Mouse (Mus musculus) CD4-positive helper T cell, adult 2 months (primary cell): ENCODE results near the gene Zfp94.

Experiments
- DNase-seq: peaks from one replicate; pipeline ENCODE4 v3.0.0-alpha.2; 2012; ENCODE audit warnings: low read depth, missing footprints, low spot score

Gene Zfp94

DNA sequence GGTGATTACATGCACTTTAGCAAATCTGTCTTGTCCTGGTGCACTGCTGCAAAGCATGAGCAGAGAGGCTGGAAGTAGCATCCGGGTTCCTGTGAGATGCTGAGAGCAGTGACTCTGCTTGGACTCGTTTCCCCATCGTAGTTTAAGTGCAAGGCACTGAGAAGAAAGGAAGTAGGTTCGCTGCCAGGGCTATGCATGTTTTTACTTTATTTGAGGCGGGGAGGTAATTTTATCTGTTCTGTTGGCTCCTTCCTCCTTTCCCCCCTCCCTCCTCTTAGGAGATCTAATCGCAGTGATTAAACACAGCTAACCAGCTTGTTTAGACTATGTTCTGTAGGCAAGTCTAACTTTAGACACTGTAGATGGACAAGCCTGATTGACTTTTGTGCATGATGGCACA lies 2.5 kb upstream of the Zfp94 start:
- peak; percentile 10 for DNase-seq

DNA sequence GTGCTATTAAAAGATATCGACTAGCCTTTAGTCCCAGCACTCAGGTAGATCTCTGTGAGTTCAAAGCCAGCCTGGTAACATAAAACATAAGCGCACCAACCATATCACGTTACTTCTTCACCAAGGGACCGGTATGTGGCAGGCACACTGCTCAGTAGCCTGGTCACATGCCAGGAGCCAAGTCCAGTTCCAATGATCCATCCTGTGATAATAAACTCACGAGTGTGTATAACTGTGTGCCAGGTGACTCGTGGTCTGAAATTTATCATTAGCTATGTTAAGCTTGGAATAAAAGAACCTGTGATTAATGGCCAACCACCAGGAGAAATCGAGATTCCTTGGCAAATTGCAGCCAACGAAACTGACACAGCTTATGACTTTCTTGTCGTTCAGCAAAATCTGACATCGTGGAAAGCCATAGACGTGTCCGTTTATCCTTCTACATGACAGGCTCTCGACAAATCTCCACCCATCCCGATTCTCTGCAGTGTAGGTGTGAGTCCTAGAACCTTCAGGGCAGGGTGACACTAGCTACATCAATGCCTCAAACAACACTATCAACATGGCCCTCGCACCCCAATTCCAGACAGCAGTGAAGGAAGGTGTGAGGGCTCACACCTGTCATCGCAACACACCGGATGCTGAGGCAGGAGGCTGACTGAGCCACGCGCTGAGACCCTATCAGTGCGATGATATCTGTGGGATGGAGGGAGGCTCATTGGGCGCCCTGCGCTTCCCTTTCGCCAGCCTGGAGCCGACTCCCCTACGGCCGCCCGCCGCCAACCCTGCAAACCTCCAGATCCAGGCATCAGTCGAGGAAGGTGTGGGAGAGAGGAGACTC lies 520 bp downstream of the Zfp94 start:
- DNase-seq, result no peak

DNA sequence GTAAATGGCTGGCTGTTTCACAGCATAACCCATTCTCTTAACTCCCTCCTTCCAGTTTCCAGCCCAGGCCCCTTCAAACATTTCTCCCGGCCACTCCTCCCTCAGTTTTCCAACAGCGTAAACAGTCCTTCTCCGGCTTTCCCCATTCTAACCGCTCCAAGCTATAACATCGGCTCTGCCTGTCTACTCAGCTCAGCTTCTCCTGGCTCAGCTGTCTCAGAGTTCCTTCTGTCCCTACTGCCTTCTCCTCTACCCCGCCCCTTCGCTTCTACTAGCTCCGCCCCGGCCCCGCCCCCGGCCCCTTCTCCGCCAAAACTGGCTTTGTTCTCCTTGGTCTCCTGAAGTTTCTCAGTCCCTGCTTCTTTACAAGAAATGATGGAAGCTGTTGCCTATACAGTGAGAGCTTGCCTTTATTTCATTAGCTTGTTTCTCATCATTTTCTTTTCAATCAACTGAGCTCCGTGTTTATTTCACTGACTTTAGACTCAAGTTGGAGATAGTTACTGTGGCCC lies 15.6 kb downstream of the Zfp94 start, which contains the start of gene Zfp61:
Gene Zfp61, minus strand, starts transcription at position 462 of the 512 bp plus-strand sequence.
- peak; percentile 39 for DNase-seq

DNA sequence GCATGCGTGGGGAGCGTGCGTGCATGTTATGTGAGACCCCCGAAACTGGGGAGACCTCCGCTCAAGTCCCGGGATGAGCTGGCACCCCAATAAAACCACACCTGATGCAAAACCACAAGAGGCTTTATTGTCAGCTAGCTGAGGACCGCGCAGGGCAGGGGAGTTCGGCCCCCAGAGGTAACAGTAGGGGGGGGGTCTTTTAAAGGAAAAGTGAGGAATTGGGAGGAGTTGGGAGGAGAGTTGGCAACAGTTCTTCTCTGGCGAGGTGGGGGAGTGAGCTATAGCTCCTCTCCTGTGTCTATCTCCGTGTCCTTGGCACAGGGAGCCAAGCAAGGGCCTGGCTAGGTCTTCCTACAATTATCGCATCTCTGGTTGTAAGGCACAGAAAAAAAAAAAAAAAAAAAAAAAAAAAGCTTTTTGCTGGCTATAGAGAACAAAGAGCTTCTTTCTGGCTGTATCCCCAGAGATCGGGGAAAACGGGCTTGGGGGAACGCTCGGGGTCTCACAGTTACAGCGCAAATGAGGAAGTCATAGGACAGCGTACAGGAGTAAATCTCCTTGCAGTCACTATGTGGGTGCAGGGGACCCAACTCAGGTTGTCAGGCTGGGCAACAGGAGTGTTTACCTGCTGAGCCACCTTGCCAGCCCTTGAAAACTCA lies 16.5 kb downstream of the Zfp94 start:
- DNase-seq, result peak; percentile 8

DNA sequence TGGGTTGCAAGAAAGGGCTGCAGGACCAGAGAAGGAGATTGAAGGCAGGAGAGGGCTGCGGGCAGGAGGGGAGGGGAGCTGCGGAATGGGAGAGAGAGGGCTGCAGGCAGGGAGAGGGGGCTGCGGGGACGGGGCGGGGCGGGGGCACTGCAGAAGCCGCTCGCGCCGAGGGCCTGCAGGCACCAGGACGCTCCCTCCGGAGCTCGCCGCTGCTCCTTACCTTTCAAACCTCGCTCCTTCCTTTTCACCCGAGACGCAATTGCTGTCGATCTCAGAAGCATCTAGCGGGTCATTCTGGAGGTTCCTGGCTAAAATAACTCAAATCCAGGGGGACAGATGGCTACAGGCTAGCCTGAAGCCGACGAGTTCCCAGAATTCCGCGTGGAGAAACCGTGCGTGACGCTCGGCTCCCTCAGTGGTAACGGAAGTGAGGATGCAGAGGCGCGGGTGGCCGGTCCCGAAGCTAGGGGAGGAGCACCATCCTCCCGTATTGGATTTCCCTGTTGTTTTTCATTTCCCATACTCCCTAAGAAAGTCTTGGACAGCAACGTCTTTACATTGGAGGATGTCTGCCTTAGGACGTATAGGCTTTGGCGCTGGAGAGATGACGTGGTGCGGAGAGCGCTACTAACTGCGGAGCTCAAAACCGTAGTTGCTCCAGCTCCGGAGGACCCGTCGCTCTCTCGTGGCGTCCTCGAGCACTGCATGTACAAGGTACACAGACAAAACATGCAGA lies 17.3 kb downstream of the Zfp94 start:
- peak; percentile 84 for DNase-seq

DNA sequence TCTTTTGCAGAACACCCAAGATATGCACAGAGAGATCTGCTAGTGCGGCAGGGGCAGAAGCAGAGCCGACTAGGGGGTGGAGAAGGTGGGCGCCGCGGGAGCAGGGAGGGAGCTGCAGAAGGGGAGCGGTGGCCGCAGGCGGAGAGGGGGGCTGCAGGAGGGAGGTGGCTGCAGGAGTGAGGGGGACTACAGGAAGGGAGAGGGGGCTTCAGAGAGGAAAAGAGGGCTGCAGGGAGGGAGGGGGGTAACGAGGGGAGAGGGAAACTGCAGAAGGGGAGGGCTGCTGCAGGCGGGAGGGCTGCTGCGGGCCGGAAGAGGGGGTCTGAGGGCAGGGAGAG lies 17.9 kb downstream of the Zfp94 start:
- no peak for DNase-seq

DNA sequence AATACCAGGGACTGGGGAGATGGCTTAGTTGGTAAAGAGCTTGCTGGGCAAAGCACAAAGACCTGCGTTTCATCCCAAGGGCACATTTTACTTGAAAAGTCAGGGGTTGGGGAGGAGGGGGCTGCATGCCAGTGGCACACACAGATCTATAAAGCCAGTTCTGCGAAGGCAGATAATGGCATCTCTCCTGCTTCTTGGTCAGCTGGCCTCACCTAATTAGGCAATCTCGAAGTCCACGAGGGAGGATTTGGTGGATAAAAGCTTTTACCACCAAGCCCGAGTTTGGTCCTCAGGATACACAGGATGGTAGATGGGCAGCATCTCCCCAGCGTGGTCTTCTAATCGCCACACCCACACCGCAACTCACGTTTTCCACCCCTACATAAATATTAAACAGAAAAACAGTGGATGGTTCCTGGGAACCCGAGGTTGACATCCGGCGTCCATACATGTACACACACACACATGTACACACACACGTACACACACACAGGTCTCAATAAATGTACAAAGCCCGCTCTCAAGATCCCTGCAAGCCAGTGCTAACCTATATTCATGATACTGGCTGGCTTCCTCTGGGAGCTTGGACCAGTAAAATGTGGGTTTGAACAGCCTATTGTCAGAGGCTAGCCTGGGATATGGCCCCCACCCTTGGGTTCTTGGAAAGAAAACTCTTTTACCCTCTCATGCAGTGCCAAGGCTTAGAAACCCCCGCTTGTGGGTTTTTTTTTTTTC lies 18.9 kb downstream of the Zfp94 start:
- DNase-seq, result no peak

DNA sequence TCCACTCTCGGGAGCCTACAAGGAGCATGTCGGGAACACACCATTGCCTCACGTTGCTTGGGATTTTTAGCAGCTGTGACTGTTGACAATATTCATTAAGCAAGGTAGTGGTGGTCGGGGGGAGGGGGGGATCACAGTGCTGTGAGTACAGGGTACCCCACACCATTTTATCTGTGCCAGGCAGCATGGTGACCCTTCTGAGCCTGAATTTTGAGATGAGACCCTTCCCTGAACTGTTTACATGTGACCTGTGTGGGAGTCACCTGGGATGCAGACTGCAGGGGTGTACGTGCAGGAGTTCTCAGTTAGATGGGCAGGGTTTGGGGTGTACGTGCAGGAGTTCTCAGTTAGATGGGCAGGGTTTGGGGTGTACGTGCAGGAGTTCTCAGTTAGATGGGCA lies 20.1 kb downstream of the Zfp94 start:
- DNase-seq, result no peak

DNA sequence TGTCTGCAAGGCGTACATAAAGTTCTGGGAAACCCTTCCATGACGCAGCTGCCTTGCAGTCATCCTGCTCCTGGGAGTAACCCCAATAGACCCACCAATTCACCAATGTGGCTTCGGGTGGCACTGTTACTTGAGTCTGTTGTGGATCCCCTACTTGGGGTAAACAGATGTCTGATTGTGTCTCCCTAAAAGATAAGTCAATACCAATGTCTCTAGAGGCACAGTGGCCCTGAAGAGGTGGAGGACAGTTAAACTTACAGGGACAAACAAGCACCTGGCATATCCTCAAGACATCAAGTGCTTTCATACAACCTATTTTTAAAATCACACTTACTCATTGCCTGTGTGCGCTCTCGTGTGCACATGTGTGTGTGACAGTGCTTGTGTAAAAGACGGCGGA lies 21.1 kb downstream of the Zfp94 start:
- DNase-seq, result no peak

DNA sequence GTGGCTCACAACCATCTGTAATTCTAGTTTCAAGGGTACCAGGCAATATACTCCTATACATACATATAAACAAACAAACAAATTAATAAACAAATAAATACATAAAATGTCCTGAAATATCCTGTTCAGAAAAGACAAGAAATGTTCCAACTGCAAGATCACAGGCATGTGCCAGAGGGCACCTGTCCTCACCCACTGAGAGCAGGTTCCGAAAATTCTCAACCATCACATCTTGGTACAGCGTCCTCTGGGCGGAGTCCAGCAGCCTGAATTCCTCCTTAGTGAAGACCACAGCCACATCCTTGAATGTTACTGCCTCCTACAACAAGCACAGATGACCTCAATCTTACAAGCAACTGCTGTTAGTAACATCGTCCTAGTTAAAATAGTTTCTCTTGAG lies 21.7 kb downstream of the Zfp94 start:
- DNase-seq, result no peak

DNA sequence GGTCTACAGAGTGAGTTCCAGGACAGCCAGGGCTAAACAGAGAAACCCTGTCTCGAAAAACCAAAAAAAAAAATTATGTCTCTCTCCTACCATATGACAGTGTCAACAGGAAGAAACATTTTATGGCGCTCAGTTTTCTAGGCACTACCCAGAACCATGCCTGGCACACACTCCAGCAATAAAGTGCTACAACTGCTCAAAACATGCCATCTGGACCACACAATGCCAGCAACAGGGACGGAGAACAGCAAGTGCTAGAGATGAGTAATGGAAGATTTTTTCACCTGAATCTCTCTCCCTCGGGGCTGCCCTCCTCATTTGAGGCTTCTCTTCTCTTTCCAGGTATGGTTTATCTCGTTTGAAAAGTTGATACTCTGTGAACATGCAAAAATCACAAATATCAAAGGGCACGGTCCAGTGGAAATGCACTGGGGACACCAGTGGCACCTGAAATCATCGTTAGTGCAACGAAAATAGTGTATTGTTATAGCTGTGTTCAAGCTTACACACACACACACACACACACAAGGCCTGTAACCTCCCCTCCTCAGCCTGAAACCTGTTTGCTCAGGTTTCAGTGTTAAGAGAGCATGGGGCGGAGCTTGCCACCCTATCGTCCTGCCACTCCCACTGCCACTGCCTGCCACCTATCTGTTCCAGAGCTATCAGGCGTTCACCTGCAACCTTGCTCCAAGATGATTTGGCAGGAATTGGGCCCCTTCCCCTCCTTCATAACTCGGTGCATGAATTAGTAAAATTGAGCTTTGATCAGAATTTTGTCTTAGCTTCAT lies 23.2 kb downstream of the Zfp94 start:
- no peak for DNase-seq

DNA sequence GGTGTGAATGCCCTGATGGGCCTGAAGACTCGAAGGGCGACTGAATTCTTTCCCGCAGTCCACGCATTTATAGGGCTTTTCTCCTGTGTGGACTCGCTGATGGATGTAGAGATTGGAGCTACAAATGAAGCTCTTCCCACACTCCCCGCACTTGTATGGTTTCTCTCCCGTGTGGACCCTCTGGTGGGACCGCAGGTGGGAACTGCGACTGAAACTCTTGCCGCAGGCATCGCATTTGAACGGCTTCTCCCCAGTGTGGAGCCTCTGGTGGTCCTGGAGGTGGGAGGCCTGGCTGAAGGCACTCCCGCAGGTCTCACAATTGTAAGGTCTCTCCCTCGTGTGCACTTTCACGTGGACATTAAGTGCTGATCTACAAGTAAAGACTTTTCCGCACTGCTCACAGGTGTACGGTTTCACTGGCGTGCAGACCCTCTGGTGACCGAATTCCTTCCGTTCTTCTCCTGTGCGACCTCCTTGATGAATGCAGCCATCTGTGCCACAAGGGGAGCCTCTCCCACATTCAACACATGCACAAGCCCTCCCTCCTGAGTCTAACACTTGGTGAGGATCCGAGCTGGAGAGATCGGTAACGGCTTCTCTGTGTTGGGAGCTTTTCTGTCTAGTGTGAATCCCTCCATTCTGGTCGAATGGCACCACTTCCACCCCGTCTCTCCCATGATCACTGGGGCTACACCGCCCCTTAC lies 24.9 kb downstream of the Zfp94 start:
- DNase-seq, result no peak

DNA sequence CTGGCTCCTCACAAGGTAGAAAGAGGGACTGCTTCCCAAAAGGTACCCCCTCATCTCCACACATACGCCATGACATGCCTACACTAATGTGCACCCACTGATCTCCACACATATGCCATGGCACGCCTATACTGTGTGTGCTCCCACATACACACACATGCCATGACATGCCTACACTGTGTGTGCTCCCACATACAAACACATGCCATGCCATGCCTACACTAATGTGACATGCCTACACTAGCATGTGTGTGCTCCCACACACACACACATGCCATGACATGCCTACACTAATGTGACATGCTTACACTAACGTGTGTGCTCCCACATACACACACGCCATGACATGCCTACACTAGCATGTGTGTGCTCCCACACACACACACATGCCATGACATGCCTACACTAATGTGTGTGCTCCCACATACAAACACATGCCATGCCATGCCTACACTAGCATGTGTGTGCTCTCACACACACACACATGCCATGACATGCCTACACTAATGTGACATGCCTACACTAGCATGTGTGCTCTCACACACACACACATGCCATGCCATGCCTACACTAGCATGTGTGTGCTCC lies 26.3 kb downstream of the Zfp94 start:
- DNase-seq, result no peak

DNA sequence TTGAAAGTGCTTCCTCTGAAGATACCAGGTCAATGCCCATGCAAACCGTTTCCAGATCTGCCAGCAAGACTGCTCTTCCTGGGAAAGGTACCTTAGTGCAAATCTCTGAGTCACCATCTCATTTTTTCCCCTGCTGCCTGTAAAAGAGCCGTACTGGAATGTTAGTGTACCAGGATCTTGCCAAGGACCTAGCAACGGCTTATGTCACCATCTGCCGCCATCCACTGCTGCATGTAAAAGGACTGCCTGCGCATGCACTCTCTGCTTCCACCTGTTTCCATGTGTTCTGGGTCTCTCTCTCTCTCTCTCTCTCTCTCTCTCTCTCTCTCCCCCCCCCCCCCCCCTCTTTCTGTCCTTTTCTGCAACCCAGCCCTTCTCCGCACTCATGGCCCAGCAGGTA lies 28.0 kb downstream of the Zfp94 start:
- DNase-seq, result no peak

DNA sequence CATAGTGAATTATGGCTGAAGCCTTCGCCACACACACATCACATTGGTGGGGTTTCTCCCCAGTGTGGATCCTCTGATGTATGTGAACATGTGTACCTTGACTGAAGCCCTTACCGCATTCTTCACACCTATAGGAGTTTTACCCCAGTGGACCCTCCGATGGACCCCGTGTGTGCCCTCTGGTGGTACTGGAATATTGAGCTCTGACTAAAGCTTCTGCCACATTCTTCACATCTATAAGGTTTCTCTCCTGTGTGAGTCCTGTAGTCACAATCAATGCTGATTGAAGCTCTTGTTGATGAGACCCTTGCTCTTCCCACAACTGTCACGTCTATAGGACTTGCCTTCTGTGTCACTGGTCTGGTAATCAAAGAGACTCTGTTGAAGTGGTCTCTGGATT lies 28.8 kb downstream of the Zfp94 start:
- no peak for DNase-seq

DNA sequence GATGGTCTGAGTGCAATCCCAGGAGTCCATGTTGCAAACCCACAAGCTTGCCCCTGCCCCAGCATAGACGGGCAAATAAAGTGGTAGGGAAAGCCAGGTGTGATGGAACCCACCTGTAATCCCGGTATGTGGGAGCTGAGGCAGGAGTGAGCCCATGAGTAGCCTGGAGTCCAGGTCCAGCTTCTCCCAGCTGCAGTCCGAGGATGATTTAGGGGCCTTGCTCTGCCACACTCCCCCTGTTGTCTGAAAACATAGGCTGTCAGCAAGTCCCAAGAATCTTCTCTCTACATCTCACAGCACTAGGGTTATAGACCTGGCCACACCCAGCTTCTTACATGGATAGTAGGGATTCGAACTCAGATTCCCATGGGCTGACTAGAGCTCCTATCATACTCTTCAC lies 29.6 kb downstream of the Zfp94 start:
- no peak for DNase-seq

DNA sequence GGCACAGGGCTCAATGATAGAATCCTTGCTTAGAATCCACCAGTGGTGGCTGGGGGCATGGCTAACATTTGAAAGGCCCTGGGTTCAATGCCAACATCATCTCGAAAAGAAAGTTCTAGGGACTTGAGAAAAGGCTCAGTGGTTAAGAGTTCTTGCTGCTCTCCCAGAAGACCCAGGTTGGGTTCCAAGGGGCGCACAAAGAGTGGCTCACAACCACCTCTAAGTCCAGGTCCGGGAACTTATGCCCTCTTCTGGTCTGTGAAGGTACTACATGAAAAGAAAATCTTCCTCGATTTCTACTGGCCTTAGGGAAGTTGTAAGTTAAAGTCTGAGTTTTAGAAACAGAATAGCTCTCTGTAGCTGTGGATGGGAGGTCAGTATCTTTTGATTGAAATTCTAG lies 30.4 kb downstream of the Zfp94 start:
- DNase-seq, result no peak

DNA sequence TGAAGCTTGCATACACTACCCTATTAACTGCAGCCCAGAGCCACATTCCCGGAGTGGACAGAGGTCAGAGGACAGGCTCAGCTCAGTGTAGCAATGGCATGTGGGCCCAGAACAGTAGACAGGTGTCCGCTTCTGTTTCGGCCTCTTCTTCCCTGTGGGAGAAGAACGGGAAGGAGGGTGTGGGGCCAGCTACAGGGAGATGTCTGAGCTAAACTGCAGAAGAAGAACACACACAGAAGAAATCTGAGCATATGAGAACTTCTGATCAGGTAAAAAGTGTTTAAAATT lies 35.7 kb downstream of the Zfp94 start:
- no peak for DNase-seq

DNA sequence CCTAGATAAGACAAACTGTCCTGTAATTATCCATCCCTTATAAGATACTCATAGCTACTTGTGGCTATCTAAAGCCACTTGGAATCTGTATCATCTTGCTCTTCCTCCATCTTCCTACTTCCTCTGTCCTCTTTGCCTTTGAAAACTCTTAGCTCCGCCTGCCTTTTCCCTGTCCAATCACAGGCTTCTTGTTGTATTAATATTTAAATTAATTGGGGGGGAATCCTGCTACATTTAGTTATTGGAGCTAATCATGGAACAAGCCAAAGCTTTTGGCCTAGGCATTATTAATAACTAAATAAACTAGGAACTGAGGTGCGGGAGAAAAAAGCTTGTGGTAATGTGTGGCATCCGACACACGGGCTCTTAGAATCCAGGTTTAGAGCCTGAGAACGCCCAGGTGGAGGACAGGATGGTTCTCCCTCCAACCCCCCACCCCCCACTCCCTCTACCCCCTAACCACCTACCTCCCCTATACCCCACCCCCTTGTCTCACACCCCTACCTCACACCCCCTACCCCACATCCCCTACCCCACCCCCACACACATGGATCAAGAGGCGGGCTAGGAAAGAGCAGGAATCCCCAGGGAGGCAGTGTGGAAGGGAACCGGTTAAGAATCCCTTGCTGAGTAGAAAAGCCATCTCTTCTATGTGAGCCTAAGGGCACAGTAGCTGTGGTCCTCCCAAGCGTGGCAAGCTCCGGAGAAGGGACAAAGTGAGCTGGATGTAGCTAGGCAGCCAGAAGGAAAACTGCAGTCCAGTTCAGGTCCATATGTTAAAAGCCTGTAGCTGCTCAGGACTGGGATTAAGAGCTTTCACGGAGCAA lies 36.2 kb downstream of the Zfp94 start:
- DNase-seq, result no peak
